Mouse (Mus musculus) liver, adult 2 months (tissue): ENCODE measurements around the gene Tmx1.

Experiments
- CTCF ChIP-seq: fragments of 200-500 bp; IDR thresholded peaks from 2 replicates; pipeline ENCODE4 v1.5.1; 2011; ENCODE audit warnings: low read depth, low read length, control low read depth
- POLR2A ChIP-seq: fragments of 200-500 bp; IDR thresholded peaks from 2 replicates; pipeline ENCODE4 v1.6.1; 2011; ENCODE audit warnings: low read length, control low read depth; ENCODE audit not compliant: insufficient read depth; ENCODE audit errors: extremely low read depth

GRCm38 (mm10) chr12:70409600-70409999 is 43.3 kb upstream of the Tmx1 start:
- TF ChIP-seq POLR2A (no peak), CTCF (no peak)
